Mouse (Mus musculus): ENCODE results near the gene Gm17093. TPM values are rescaled to one million over a fixed set of nuclear protein-coding genes. Genes with fewer than 3 reads are reported as not detected.

The Gm17093 gene
- polyA plus RNA-seq (2012; ENCODE audit: low replicate concordance) = not detected in 2 replicates

GRCm38 (mm10) chr14:44517976-44518375, at the start of gene Gm17093:
Gene Gm17093 (plus strand): TSS chr14:44518276.

GRCm38 (mm10) chr14:44492163-44492562, 25.9 kb upstream of the Gm17093 start, which contains the start of gene BC061237:
Gene BC061237 (plus strand): TSS chr14:44492463.

Other genes with a start within 250 kb of the Gm17093 start
- gene Gm8220, start 232.7 kb upstream of the Gm17093 start, polyA plus RNA-seq (2012; ENCODE audit: low replicate concordance) = not detected in 2 replicates
- gene Gm5930, start 179.7 kb upstream of the Gm17093 start, polyA plus RNA-seq (2012; ENCODE audit: low replicate concordance) = not detected in 2 replicates
- gene Gm8229, start 152.9 kb upstream of the Gm17093 start, polyA plus RNA-seq (2012; ENCODE audit: low replicate concordance) = not detected in 2 replicates
- not detected in 2 replicates for gene Gm3371, start 107.6 kb upstream of the Gm17093 start, polyA plus RNA-seq (2012; ENCODE audit: low replicate concordance)
- gene Gm8232, start 84.6 kb upstream of the Gm17093 start, polyA plus RNA-seq (2012; ENCODE audit: low replicate concordance) = not detected in 2 replicates
- gene BC061237, start 25.8 kb upstream of the Gm17093 start, polyA plus RNA-seq (2012; ENCODE audit: low replicate concordance) = not detected in 2 replicates
- gene Gm8247, start 64.9 kb downstream of the Gm17093 start, polyA plus RNA-seq (2012; ENCODE audit: low replicate concordance) = not detected in 2 replicates
- gene Gm5624, start 109.7 kb downstream of the Gm17093 start, polyA plus RNA-seq (2012; ENCODE audit: low replicate concordance) = not detected in 2 replicates
- gene Gm8257, start 188.2 kb downstream of the Gm17093 start, polyA plus RNA-seq (2012; ENCODE audit: low replicate concordance) = not detected in 2 replicates
- gene Gm8267, start 232.1 kb downstream of the Gm17093 start, polyA plus RNA-seq (2012; ENCODE audit: low replicate concordance) = not detected in 2 replicates

All from leukemia stem cell, adult 10-12 weeks (primary cell).